Mouse (Mus musculus) testis, adult 2 months (tissue): Measurements from ENCODE around the gene Mdh2. TPM values are rescaled to one million over a fixed set of nuclear protein-coding genes. Genes with fewer than 3 reads are reported as not detected.
A peak's percentile ranks its signal among the peaks of the same experiment; 100 is the strongest.

Experiments used
- H3K27ac ChIP-seq: fragments of 200-500 bp; 2 replicates; pipeline ENCODE4 v1.5.1; 2012; ENCODE audit warnings: low read depth, low read length; ENCODE audit not compliant: control insufficient read depth, insufficient read depth
- H3K27me3 ChIP-seq: fragments of 200-500 bp; 2 replicates; pipeline ENCODE4 v1.6.1; 2012; ENCODE audit warnings: mild to moderate bottlenecking, low read length, moderate library complexity; ENCODE audit not compliant: control insufficient read depth, insufficient read depth
- H3K36me3 ChIP-seq: fragments of 200-500 bp; 2 replicates; pipeline ENCODE4 v1.6.1; 2012; ENCODE audit warnings: mild to moderate bottlenecking, low read length; ENCODE audit not compliant: control insufficient read depth, insufficient read depth
- H3K4me1 ChIP-seq: fragments of 200-500 bp; 2 replicates; pipeline ENCODE4 v1.6.1; 2012; ENCODE audit warnings: low read length; ENCODE audit not compliant: control insufficient read depth, insufficient read depth
- H3K4me3 ChIP-seq: fragments of 200-500 bp; 2 replicates; pipeline ENCODE4 v1.5.1; 2012; ENCODE audit warnings: low read depth, mild to moderate bottlenecking, low read length, moderate library complexity, mixed read lengths; ENCODE audit not compliant: control insufficient read depth
- CTCF ChIP-seq: fragments of 200-500 bp; IDR thresholded peaks from 2 replicates; pipeline ENCODE4 v1.5.1; 2012; ENCODE audit warnings: low read depth, mild to moderate bottlenecking, inconsistent platforms, low read length, moderate library complexity; ENCODE audit not compliant: control insufficient read depth, insufficient read depth, insufficient replicate concordance
- POLR2A ChIP-seq: fragments of 200-500 bp; IDR thresholded peaks from 2 replicates; pipeline ENCODE4 v1.6.1; 2012; ENCODE audit warnings: low read depth, mild to moderate bottlenecking, inconsistent platforms, low read length, moderate library complexity; ENCODE audit not compliant: control insufficient read depth
- polyA plus RNA-seq: library from polyadenylated mRNA; depleted of rRNA; stranded (reverse); fragments of >200 nt; gene quantifications from 2 replicates; pipeline ENCODE4 v1.2.3, GENCODE M21; 2012

Gene Mdh2
- polyA plus RNA-seq, 1 experiment = 75.6 TPM

DNA sequence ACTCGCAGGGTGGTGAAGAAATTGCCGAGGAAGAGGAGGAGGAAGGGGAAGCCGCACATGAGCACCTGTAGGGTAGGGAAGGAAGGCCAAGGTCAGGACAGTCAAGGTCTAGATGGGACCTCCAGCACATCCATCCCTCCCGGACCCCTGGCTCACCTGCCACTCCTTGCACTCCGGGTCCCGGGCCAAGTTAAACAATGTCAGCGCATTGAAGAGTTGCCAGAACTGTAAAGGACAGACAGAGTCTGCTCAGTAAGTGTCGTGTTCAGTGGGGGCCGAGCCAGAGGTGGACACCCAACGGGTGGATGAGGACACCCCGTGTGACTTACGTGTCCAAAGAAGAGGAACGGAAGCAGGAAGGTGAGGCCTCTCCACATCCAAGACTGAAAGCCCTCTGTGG lies 42.5 kb upstream of the Mdh2 start:
- TF ChIP-seq CTCF (no peak), POLR2A (no peak)
- no peaks in the 10 kb centered on the region; the same call in none of the 2 replicates for H3K36me3 ChIP-seq
- H3K27ac ChIP-seq = no peak overlapping the region
- H3K4me1 ChIP-seq = peaks cover 9% of the 10 kb centered on the region
- H3K27me3 ChIP-seq = no peaks in the 10 kb centered on the region
- H3K4me3 ChIP-seq = peak overlapping the region; percentile 85

DNA sequence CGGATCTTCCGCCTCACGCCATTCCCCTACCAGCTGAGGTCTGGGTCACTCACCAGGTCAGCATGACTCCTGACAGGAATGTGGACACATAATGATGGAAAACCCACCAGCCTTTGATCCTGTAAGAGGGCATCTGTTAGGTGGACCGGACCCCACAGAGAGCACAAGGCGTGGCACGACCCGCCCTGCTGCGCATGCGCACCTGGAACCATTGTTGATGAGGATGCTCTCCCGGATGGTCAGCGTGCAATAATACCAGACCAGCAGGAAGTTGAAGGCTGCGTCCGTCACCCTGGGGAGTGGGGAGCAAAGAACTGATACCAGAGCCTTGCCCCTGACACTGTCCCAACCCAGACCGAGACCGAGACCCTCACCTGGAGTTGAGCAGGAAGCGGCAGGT lies 41.7 kb upstream of the Mdh2 start:
- no peaks in the 10 kb centered on the region for H3K27me3 ChIP-seq
- H3K4me3 ChIP-seq = peak overlapping the region; percentile 85
- peaks cover 9% of the 10 kb centered on the region for H3K4me1 ChIP-seq
- TF ChIP-seq POLR2A (peak; percentile 54; the same call in 1 of the 2 replicates), CTCF (no peak)
- peak overlapping the region; percentile 39 for H3K27ac ChIP-seq
- no peaks in the 10 kb centered on the region; the same call in none of the 2 replicates for H3K36me3 ChIP-seq

- Histone ChIP-seq H3K4me1 (peaks cover 9% of the 10 kb centered on the region), H3K27me3 (no peaks in the 10 kb centered on the region), H3K36me3 (no peaks in the 10 kb centered on the region; the same call in none of the 2 replicates), H3K4me3 (peak overlapping the region; percentile 85), H3K27ac (peak overlapping the region; percentile 39)
- no peak for TF ChIP-seq POLR2A
- TF ChIP-seq CTCF = peak; percentile 88; the same call in 1 of the 2 replicates
Measured at GRCm38 (mm10) chr5:135737154-135737553, 41.1 kb upstream of the Mdh2 start.

DNA sequence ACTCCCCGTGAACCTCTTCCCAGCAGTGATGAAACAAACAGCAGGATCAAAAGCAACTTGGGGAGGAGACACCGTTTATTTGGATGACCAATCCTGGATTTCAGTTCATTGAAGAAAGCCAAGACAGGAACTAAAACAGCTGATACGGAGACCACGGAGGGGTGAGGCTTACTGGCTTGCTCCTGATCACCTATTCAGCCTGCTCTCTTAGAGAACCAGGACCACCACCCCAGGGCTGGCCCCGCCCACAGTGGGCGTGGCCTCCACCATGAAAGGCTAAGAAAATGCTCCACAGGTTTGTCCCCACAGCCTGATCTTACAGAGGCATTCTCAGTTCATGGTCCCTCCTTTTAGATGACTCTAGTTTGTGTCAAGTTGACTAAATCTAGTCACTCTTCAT lies 40.0 kb upstream of the Mdh2 start:
- Histone ChIP-seq H3K27me3 (no peaks in the 10 kb centered on the region), H3K27ac (no peak overlapping the region), H3K4me3 (peak overlapping the region; percentile 85), H3K36me3 (no peaks in the 10 kb centered on the region; the same call in none of the 2 replicates), H3K4me1 (peaks cover 14% of the 10 kb centered on the region)
- TF ChIP-seq POLR2A = no peak
- no peak for TF ChIP-seq CTCF

GRCm38 (mm10) chr5:135742156-135742555 lies 36.1 kb upstream of the Mdh2 start:
- no peaks in the 10 kb centered on the region for H3K27me3 ChIP-seq
- H3K4me1 ChIP-seq = peaks cover 17% of the 10 kb centered on the region
- TF ChIP-seq CTCF (no peak), POLR2A (no peak)
- H3K4me3 ChIP-seq = no peak overlapping the region
- no peaks in the 10 kb centered on the region; the same call in none of the 2 replicates for H3K36me3 ChIP-seq
- no peak overlapping the region for H3K27ac ChIP-seq

GRCm38 (mm10) chr5:135742941-135743740 lies 35.1 kb upstream of the Mdh2 start:
- Histone ChIP-seq H3K27me3 (no peaks in the 10 kb centered on the region), H3K4me3 (peak overlapping the region; percentile 88), H3K36me3 (no peaks in the 10 kb centered on the region; the same call in 1 of the 2 replicates), H3K27ac (peak overlapping the region; percentile 3; the same call in 1 of the 2 replicates), H3K4me1 (peaks cover 17% of the 10 kb centered on the region)
- no peak for TF ChIP-seq POLR2A
- no peak for TF ChIP-seq CTCF

GRCm38 (mm10) chr5:135743741-135744609 lies 34.3 kb upstream of the Mdh2 start, which contains the start of gene Tmem120a:
Gene Tmem120a (minus strand): TSS chr5:135744448.
- Histone ChIP-seq H3K27me3 (no peaks in the 10 kb centered on the region), H3K4me1 (peaks cover 15% of the 10 kb centered on the region), H3K27ac (peak within 1 kb of the TSS; percentile 90), H3K36me3 (no peaks in the 10 kb centered on the region; the same call in 1 of the 2 replicates), H3K4me3 (peak within 1 kb of the TSS; percentile 88)
- TF ChIP-seq CTCF (no peak), POLR2A (peak; percentile 66)
